Mouse (Mus musculus): ENCODE measurements around the gene BC029722.
"Not testable (repeated sequence)": the region's sequence is repeated elsewhere in the genome, so short reads cannot be mapped to it uniquely, and the experiment has no call there.

BC029722 gene

GRCm38 (mm10) chr2:155819392-155819448 is at the start of gene BC029722:
BC029722 (minus strand) TSS chr2:155819426.
- DNase-seq (ENCODE audit: extremely low read depth, low read depth), result no peak

GRCm38 (mm10) chr2:155868320-155868719 is 49.1 kb upstream of the BC029722 start:
- DNase-seq (ENCODE audit: extremely low read depth, low read depth), result no peak

DNA sequence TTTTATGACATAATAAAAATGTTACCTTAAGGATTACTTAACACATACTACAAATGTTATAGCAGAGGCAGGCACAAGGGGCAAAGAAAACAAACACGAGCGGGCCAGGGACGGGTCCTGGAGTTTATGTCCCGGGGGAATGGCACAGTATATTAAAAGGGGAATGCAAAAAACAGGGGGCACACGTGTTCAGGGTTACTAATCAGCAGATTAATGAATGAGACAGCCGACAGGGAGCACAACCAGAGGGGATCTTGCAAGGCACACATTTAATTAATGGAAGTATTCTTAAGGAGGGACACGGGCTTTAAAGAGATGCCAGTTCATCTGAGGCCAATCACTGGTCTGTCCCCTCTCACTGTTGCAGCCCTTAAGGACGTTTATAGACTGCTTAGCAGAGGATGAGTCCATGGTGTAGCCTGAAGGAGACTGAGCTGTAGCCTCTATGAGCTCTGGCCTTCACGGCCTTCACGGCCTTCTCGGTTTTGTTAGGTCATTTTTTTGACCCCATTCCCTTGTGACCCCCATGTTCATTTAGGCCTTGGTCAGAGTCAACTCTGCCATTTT is 44.2 kb upstream of the BC029722 start:
- DNase-seq (ENCODE audit: extremely low read depth, low read depth), result no peak

DNA sequence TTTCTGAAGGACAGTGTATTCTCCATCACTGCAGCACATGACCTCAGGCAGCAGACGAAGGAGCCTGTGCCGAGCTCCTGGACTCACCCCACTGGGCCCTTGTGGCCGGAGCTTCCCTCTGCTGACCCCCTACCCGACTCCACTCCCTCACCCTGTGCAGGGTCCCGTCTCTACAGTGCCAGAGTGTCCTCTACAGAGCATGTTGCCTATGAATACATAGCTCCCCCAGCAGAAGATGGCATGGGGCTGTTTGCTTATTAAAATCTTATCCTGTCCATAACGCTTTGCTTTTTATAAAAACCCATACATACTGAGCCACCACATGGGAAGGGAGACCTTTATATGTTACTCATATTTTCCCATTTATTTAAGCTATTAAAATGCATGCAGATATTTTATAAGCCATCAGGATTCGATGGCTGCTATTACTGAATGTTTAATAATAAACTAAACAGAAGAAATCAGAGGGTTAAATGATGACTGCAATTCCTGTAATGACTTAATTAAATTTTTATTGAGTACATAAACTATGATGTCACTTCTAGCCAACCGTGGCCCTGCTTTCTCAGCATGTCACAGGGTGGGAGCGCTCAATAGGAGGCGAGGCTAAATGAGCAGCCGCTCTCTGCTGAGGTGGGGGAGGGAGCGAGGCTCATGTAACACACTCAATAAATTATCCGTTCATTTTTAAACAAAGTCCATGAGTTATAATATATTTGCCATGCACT is 43.5 kb upstream of the BC029722 start:
- DNase-seq (ENCODE audit: extremely low read depth, low read depth), result no peak

- no peak for DNase-seq (ENCODE audit: extremely low read depth, low read depth)
Measured at GRCm38 (mm10) chr2:155861581-155861980, 42.4 kb upstream of the BC029722 start.

- no peak for DNase-seq (ENCODE audit: extremely low read depth, low read depth)
Measured at GRCm38 (mm10) chr2:155860102-155860501, 40.9 kb upstream of the BC029722 start.

DNA sequence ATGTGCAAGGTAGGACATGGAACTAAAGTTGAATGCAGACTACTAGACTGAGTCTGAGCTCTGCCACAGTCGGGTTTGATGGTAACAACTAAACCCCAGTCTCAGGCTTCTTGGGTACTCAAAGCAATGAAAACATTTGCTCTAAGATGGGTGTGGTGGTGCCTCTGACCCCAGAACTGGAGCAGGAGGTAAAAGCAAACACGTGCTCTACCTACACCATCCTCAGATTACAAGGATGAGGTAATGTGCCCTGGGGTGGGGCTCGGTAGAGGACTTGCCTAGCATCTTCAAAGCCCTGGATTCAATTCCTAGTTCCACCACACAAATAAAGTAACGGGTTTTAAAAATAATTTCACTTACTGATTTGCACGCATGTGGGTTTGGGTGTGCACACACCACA is 33.3 kb upstream of the BC029722 start:
- DNase-seq (ENCODE audit: extremely low read depth, low read depth), result no peak

GRCm38 (mm10) chr2:155850120-155850519 is 30.9 kb upstream of the BC029722 start:
- no peak for DNase-seq (ENCODE audit: extremely low read depth, low read depth)

- no peak for DNase-seq (ENCODE audit: extremely low read depth, low read depth)
Measured at GRCm38 (mm10) chr2:155849464-155849863, 30.2 kb upstream of the BC029722 start.

DNA sequence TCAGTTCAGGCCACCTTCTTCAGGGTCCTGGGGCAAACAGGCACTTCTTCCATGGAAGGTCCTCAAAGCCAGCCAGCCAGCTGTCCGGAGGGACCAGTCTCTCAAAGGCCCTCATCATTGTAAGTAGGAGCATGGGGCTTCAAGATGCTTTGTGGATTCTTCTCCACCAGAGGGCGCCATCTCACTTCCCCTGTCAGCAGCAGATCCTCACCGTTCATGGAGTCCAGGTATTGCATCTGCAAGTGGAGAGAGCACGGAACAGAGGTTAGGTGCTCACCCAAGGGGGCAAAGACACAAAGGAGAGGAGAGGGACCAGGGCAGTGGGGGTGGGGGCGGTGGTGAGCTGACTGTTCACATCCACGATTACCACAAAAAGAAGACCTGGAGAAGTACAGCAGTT is 29.1 kb upstream of the BC029722 start:
- DNase-seq (ENCODE audit: extremely low read depth, low read depth), result peak; percentile 47

- DNase-seq (ENCODE audit: extremely low read depth, low read depth), result no peak
Measured at GRCm38 (mm10) chr2:155846930-155847329, 27.7 kb upstream of the BC029722 start.

DNA sequence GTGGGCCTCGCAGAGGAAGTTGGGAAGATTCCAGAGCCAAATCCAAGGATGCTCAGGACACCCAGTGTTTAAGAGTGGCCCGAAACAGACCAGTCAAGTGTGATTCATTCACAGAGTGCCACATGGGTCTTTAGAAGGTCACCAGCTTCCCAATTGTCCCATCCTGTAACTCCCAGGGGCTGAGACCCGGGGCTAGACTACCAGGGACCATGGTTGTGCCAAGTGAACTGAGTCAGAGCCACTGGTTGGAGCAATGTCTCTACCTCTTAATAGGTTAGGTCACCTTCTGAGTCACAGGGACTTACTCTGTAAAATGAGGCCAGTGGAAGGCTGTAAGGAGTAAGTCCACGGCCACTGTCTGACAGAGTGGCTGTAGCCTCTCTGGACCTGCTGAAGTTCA is 19.7 kb upstream of the BC029722 start:
- DNase-seq (ENCODE audit: extremely low read depth, low read depth), result no peak

- no peak for DNase-seq (ENCODE audit: extremely low read depth, low read depth)
Measured at GRCm38 (mm10) chr2:155837961-155838360, 18.7 kb upstream of the BC029722 start.

- no peak for DNase-seq (ENCODE audit: extremely low read depth, low read depth)
Measured at GRCm38 (mm10) chr2:155834732-155835131, 15.5 kb upstream of the BC029722 start, which contains the start of gene Fam83c. Fam83c (minus strand) TSS chr2:155834854.

GRCm38 (mm10) chr2:155832087-155832486 is 12.9 kb upstream of the BC029722 start:
- not testable (repeated sequence) for DNase-seq (ENCODE audit: extremely low read depth, low read depth)

GRCm38 (mm10) chr2:155831302-155831701 is 12.1 kb upstream of the BC029722 start:
- no peak for DNase-seq (ENCODE audit: extremely low read depth, low read depth)

DNA sequence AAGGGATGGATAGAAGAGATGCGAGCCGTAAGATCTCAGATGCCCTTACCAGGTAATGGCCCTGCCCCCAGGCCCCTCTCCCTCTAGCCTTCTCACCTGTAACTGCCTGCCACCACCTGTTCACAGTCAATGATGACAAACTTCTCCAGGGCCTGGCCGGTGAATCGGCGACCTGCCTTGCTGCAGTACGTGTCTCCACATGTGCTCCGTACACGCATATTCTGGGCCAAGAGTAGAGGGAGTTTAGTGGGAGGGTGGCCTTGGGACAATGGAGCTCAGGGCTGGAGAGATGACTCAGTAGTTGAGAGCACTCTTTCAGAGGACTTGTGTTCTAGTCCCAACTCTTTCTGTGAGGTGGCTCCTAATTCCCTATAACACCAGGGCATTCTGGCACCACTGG is 11.6 kb upstream of the BC029722 start:
- DNase-seq (ENCODE audit: extremely low read depth, low read depth), result no peak

GRCm38 (mm10) chr2:155826630-155827424 is 7.6 kb upstream of the BC029722 start, which contains the start of gene Eif6:
Eif6 (minus strand) TSS chr2:155826925.
- DNase-seq (ENCODE audit: extremely low read depth, low read depth), result peak; percentile 85

DNA sequence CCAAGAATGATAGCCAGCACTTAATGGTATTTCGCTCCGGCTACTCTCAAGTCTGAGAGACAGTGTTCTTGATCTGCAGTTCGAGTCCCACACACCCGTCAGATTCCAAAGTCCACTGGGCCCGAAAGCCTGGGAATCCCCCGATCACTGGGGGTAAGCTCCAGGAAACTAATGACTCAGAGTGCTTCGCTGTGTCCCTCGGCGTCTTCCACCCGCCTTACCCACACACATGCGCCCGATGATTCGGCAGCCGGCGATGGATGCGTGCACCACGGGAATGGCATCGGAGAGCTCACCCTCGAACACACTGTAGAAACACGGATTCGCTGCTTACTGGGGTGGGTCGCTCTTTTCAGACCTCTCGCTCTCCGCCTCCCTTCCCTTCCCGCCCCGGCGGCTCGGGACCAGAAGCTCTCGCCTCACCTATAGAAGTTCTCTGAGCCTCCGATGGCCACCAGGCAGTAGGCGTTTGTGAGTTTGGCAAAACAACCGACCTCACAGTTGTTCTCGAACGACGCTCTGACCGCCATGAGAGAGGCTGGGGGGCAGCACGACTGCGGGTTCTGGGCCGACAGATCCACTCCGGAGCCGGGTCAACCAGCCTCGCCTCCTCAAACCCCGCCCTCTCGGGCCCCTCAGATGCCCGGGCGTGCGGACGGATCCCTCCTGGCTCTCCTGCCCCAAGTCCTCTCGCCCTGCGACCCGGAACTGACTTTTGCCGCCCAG is 6.8 kb upstream of the BC029722 start:
- peak; percentile 24 for DNase-seq (ENCODE audit: extremely low read depth, low read depth)

- no peak for DNase-seq (ENCODE audit: extremely low read depth, low read depth)
Measured at GRCm38 (mm10) chr2:155823722-155824121, 4.5 kb upstream of the BC029722 start.

DNA sequence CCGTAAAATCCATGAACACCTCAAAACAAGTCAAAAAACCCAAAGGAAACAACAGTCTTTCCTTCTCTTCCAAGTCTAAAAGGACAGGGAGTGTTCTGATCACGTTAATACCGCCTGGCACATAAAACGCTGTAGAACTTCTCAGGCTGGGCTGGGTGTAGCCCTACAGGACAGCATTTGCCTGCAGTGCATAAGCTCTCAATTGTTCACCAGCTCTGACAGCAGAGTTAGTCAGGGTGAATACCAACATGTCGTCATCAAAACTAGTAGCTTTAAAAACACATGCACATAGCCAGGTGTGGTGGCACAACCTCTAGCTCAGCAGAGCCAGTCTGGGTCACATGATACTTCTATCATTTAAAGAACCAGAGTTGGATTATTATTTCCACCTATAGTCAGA is 1.6 kb upstream of the BC029722 start:
- DNase-seq (ENCODE audit: extremely low read depth, low read depth), result no peak
